10 mouse cellular contexts compared by ENCODE assay signal in genomic region chr1:107598476-107598875, GRCm38 (mm10). TPM values are rescaled to one million over a fixed set of nuclear protein-coding genes. Genes with fewer than 3 reads are reported as not detected.
A peak's percentile ranks its signal among the peaks of the same experiment; 100 is the strongest.
DNase-seq lines count a peak whose midpoint lies in the region; ATAC-seq and TF ChIP-seq lines count a peak whose summit lies in the region.
"Had no signal": no experiment of that assay in that cellular context is flagged by ENCODE, and none has a peak within 500 bp of the region (broad histone marks: within the 10 kb centered on the region; RNA-seq: fewer than 3 reads in every experiment).

No protein-coding gene starts in this region.

- in situ Hi-C loops in CH12.LX (cut with MboI; ENCODE audit: low pct_ligation_motif_present, low pct_unique_long_range_greater_than_20kb, low sequenced_read_pairs): loop anchor here (10.0 kb wide), 1 partner anchor 114 kb away; no protein-coding TSS in a partner anchor

- TF ChIP-seq POLR2A in CH12.LX (IDR thresholded peaks at IDR 0.05; ENCODE audit: low read depth, low read length): no peak

- no peaks in the 10 kb centered on the region for H3K27me3 ChIP-seq in intestine, postnatal 0 days (replicated peaks; ENCODE audit: control insufficient read depth, insufficient read depth, low read length)
- H3K27me3 ChIP-seq in intestine, embryonic 16.5 days (replicated peaks; ENCODE audit: control insufficient read depth, insufficient read depth, low read length): no peaks in the 10 kb centered on the region
- no peaks in the 10 kb centered on the region for H3K27me3 ChIP-seq in CH12.LX (replicated peaks)
- no peaks in the 10 kb centered on the region for H3K27me3 ChIP-seq in heart, embryonic 10.5 days (ENCODE audit: insufficient read depth, poor library complexity, severe bottlenecking)
- H3K27me3 ChIP-seq in heart, embryonic 12.5 days (replicated peaks): no peaks in the 10 kb centered on the region
- H3K27me3 ChIP-seq: hindbrain, embryonic 15.5 days; megakaryocyte, embryonic 14.5 days had no signal

- no peak overlapping the region for H3K27ac ChIP-seq in intestine, postnatal 0 days (ENCODE audit: low read depth, low read length)
- no peak overlapping the region for H3K27ac ChIP-seq in intestine, embryonic 16.5 days (ENCODE audit: low read length)
- H3K27ac ChIP-seq in CH12.LX (ENCODE audit: insufficient read depth, low read depth): no peak overlapping the region
- no peak overlapping the region for H3K27ac ChIP-seq in layer of hippocampus, adult 2 months
- no peak overlapping the region for H3K27ac ChIP-seq in heart, embryonic 10.5 days
- no peak overlapping the region for H3K27ac ChIP-seq in heart, embryonic 12.5 days (ENCODE audit: poor library complexity, severe bottlenecking)
- H3K27ac ChIP-seq: hindbrain, embryonic 15.5 days had no signal

- DNase-seq in CH12.LX (ENCODE audit: extremely low read depth): peak; percentile 55
- DNase-seq in cerebellum, adult 18-20 months: peak; percentile 41 to 51
- peak; percentile 9 to 16 for DNase-seq in layer of hippocampus, adult 2 months (ENCODE audit: low spot score in 2 of 2)
- DNase-seq in spleen, postnatal 10 days (ENCODE audit: low spot score in 2 of 2): no peak
- no peak for DNase-seq in heart, embryonic 10.5 days (ENCODE audit: low spot score)

- H3K4me2 ChIP-seq in intestine, postnatal 0 days (replicated peaks; ENCODE audit: low read depth): no peak overlapping the region
- H3K4me2 ChIP-seq in intestine, embryonic 16.5 days (ENCODE audit: low read depth, low read length): no peak overlapping the region
- H3K4me2 ChIP-seq in CH12.LX (ENCODE audit: insufficient read depth, low read depth, poor library complexity, severe bottlenecking): no peak overlapping the region
- no peak overlapping the region for H3K4me2 ChIP-seq in heart, embryonic 12.5 days
- H3K4me2 ChIP-seq: hindbrain, embryonic 15.5 days had no signal

- no peak overlapping the region for H3K9ac ChIP-seq in intestine, postnatal 0 days (ENCODE audit: low read depth, low read length)
- H3K9ac ChIP-seq in intestine, embryonic 16.5 days (ENCODE audit: low read depth, low read length): no peak overlapping the region
- no peak overlapping the region for H3K9ac ChIP-seq in CH12.LX (ENCODE audit: insufficient read depth, low read depth)
- H3K9ac ChIP-seq in heart, embryonic 12.5 days: no peak overlapping the region
- H3K9ac ChIP-seq: hindbrain, embryonic 15.5 days had no signal

- TF ChIP-seq RAD21 in CH12.LX (IDR thresholded peaks at IDR 0.05; ENCODE audit: low read depth, low read length): peak; percentile 89

- TF ChIP-seq CTCF in intestine, postnatal 0 days (IDR thresholded peaks at IDR 0.05; ENCODE audit: low read depth): peak; percentile 57
- peak; percentile 62 to 85; a peak in 3 of 4 replicates for TF ChIP-seq CTCF in CH12.LX (conservative IDR thresholded peaks at IDR 0.05 in 1 of 2, IDR thresholded peaks at IDR 0.05 in 1 of 2; ENCODE audit: low read depth in 2 of 2, low read length in 2 of 2)
- TF ChIP-seq CTCF in layer of hippocampus, adult 2 months (conservative IDR thresholded peaks at IDR 0.05): peak; percentile 89

- dilution Hi-C loops in CH12.LX (cut with MboI; ENCODE audit: extremely low pct_ligation_motif_present, extremely low pct_unique_long_range_greater_than_20kb, low sequenced_read_pairs): no loop called here

- H3K36me3 ChIP-seq in intestine, postnatal 0 days (ENCODE audit: control insufficient read depth, insufficient read depth): no peaks in the 10 kb centered on the region
- H3K36me3 ChIP-seq in intestine, embryonic 16.5 days (ENCODE audit: control insufficient read depth, insufficient read depth, low read length): no peaks in the 10 kb centered on the region
- H3K36me3 ChIP-seq in CH12.LX (replicated peaks in 1 of 2; ENCODE audit: control insufficient read depth in 1 of 2, insufficient read depth in 1 of 2, low read length in 1 of 2): peaks cover 0 to 12% of the 10 kb centered on the region in 2 experiments
- H3K36me3 ChIP-seq in heart, embryonic 10.5 days: no peaks in the 10 kb centered on the region
- no peaks in the 10 kb centered on the region for H3K36me3 ChIP-seq in heart, embryonic 12.5 days
- H3K36me3 ChIP-seq: hindbrain, embryonic 15.5 days had no signal

- H3K4me3 ChIP-seq in intestine, postnatal 0 days (ENCODE audit: low read depth, low read length): no peak overlapping the region
- H3K4me3 ChIP-seq in intestine, embryonic 16.5 days (ENCODE audit: low read length): no peak overlapping the region
- H3K4me3 ChIP-seq in CH12.LX (replicated peaks in 1 of 3; ENCODE audit: low read depth in 2 of 3, low read length in 2 of 3, poor library complexity in 1 of 3): no peak overlapping the region
- no peak overlapping the region for H3K4me3 ChIP-seq in layer of hippocampus, adult 2 months
- no peak overlapping the region for H3K4me3 ChIP-seq in heart, embryonic 10.5 days
- H3K4me3 ChIP-seq in heart, embryonic 12.5 days: no peak overlapping the region
- H3K4me3 ChIP-seq: hindbrain, embryonic 15.5 days; megakaryocyte, embryonic 14.5 days had no signal

- H3K9me3 ChIP-seq in intestine, postnatal 0 days (ENCODE audit: control insufficient read depth): no peaks in the 10 kb centered on the region
- no peaks in the 10 kb centered on the region for H3K9me3 ChIP-seq in intestine, embryonic 16.5 days (ENCODE audit: control insufficient read depth, low read length)
- no peaks in the 10 kb centered on the region for H3K9me3 ChIP-seq in CH12.LX (replicated peaks; ENCODE audit: low read length)
- no peaks in the 10 kb centered on the region for H3K9me3 ChIP-seq in heart, embryonic 10.5 days
- no peaks in the 10 kb centered on the region for H3K9me3 ChIP-seq in heart, embryonic 12.5 days (replicated peaks)
- H3K9me3 ChIP-seq: hindbrain, embryonic 15.5 days; megakaryocyte, embryonic 14.5 days had no signal

- H3K4me1 ChIP-seq in intestine, postnatal 0 days (replicated peaks; ENCODE audit: control insufficient read depth, insufficient read depth, low read length): no peaks in the 10 kb centered on the region
- no peaks in the 10 kb centered on the region for H3K4me1 ChIP-seq in intestine, embryonic 16.5 days (ENCODE audit: control insufficient read depth, insufficient read depth, low read length)
- 0 out of 4 replicates have a peak, but pooled peaks cover 0 to 3% of the 10 kb centered on the region in 2 experiments for H3K4me1 ChIP-seq in CH12.LX (ENCODE audit: control insufficient read depth in 1 of 2, insufficient read depth in 2 of 2)
- H3K4me1 ChIP-seq in heart, embryonic 10.5 days: no peaks in the 10 kb centered on the region
- H3K4me1 ChIP-seq in heart, embryonic 12.5 days (replicated peaks): no peaks in the 10 kb centered on the region
- H3K4me1 ChIP-seq: hindbrain, embryonic 15.5 days had no signal

- H3K79me2 ChIP-seq in CH12.LX (replicated peaks; ENCODE audit: control insufficient read depth, extremely low read depth, insufficient read depth, poor library complexity, severe bottlenecking): peaks cover 22% of the 10 kb centered on the region

- ATAC-seq in intestine, postnatal 0 days: no peak
- ATAC-seq in intestine, embryonic 16.5 days: no peak
- ATAC-seq in heart, embryonic 12.5 days (ENCODE audit: insufficient number of reproducible peaks, low FRiP score): no peak

- TF ChIP-seq EP300 in CH12.LX (IDR thresholded peaks at IDR 0.05; ENCODE audit: low read length): no peak

TF ChIP-seq in CH12.LX, 34 proteins besides CTCF, POLR2A, EP300 and RAD21:
- TF ChIP-seq ZC3H11A (IDR thresholded peaks at IDR 0.05; ENCODE audit: low read depth, low read length) (0 out of 2 replicates have a peak, but pooled peaks have one; percentile 22), CHD2 (IDR thresholded peaks at IDR 0.05; ENCODE audit: low read length) (no peak), UBTF (IDR thresholded peaks at IDR 0.05; ENCODE audit: low read depth, low read length) (no peak), SMC3 (IDR thresholded peaks at IDR 0.05; ENCODE audit: low read depth, low read length) (peak; percentile 84), ZKSCAN1 (IDR thresholded peaks at IDR 0.05; ENCODE audit: borderline replicate concordance, low read depth, low read length) (no peak)

RNA-seq across cellular contexts. Expression of gene Serpinb8, which starts 8.7 kb away (rescaled TPM):
- polyA plus RNA-seq in intestine, postnatal 0 days (2015; fragmentation: Nextera tagmentation; extraction: Ambion mirVana): 0.90 and 1.5 TPM in 2 replicates
- 0.72 and 0.81 TPM in 2 replicates for polyA plus RNA-seq in intestine, embryonic 16.5 days (2015; fragmentation: Nextera tagmentation; extraction: Ambion mirVana)
- 15.1 and 34.2 TPM in 2 replicates for total RNA-seq in CH12.LX (2012; rRNA removed)
- total RNA-seq in CH12.LX (2014; rRNA removed): 1.8 and 2.3 TPM in 2 replicates
- 3.7 TPM in 2 replicates for polyA plus RNA-seq in CH12.LX (2012; ENCODE audit: insufficient read length, low read depth)
- total RNA-seq in layer of hippocampus, adult 2 months (2021): 1 to 10 TPM; 2.0 to 2.1 TPM
- polyA plus RNA-seq in heart, embryonic 10.5 days (2016; fragmentation: Nextera tagmentation; extraction: Ambion mirVana): 1.4 and 1.7 TPM in 2 replicates
- 1.3 and 2.1 TPM in 2 replicates for polyA plus RNA-seq in heart, embryonic 12.5 days (2016; fragmentation: Nextera tagmentation; extraction: Ambion mirVana)

Comparison
In these comparisons a context has a peak if more than half of its experiments do, and no peak if none do; other contexts are left out.
1. DNase-seq: peak in CH12.LX (single experiment), cerebellum, adult 18-20 months (2 of 2) and layer of hippocampus, adult 2 months (2 of 2); none in spleen, postnatal 10 days (0 of 2) and heart, embryonic 10.5 days (single experiment).
2. Peak in every context shown above with its lines, with median percentiles within 50 percentile points of each other: CTCF ChIP-seq.